Mouse (Mus musculus): ENCODE data around the gene Gm10837.
A peak's percentile ranks its signal among the peaks of the same experiment; 100 is the strongest.

Gene Gm10837

DNA sequence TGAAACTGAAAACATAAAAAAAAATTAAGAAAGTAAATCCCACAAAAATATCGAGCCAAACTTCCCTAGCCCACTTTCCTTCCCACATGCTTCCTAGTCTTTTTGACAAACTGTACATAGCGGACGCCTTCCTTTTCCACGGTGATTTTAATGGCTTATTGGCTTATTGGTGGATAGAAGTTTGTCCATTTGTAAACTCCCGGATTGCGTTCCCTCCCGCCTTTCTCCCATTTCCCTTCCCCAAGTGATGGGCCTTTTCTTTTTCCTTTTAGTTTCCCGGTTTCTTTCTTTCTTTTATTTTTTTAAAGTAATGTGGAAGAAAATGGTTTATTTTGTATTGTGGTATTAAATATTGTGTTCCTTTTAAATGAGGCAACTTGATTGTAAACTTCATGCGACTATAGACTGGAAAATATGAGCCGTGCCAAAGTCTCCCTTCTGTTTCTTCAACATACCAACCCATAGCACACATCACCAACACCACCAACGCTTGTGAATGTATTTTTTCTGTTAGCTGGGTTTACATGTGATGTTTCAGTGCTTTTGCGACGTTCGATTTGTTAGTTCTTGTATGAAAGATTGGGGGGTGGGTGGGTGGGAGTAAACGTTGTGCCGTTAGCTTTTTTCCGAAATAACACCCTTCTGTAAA is 10.8 kb upstream of the Gm10837 start:
- ATAC-seq (ENCODE audit: low TSS enrichment), result no peak

DNA sequence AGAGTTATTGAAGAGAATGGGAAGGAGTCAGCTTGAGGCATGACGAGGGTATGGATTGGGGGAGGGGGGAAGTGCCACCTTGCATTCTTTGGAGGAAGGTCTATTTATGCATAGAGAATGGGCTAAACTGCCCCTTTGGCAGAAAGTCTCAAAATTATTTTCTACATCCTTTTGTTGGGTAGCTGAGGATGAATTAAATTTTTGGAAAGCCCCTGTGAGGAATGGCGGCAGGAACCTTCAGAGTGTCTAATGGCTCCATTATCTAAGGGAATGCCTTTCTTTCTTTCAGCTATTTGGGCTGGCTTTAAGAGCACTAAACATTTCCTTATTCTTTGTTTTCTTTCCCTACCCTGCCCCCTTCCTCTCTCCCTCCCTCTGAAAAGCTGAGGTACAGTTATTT is 10.0 kb upstream of the Gm10837 start:
- ATAC-seq (ENCODE audit: low TSS enrichment), result no peak

DNA sequence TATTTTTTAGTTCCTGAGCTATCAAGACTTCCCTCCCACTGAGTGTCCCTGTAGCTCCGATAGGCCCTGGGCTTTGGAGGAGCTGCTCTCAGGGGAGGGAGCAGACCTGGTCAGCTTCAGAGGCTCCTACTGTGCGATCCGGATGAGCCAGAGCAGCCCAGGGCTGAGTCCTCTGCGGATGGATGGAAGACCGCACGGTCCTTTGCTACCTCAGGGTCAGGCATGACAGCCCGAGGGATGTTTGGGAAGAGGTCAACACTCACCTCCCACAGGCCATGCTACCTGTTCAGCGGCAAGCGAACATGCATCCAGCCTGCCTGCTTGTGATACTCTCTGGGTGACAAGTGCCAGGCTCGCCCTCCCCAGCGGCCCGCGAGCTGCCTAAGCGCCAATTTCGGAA is 9.2 kb upstream of the Gm10837 start:
- ATAC-seq (ENCODE audit: low TSS enrichment), result no peak

DNA sequence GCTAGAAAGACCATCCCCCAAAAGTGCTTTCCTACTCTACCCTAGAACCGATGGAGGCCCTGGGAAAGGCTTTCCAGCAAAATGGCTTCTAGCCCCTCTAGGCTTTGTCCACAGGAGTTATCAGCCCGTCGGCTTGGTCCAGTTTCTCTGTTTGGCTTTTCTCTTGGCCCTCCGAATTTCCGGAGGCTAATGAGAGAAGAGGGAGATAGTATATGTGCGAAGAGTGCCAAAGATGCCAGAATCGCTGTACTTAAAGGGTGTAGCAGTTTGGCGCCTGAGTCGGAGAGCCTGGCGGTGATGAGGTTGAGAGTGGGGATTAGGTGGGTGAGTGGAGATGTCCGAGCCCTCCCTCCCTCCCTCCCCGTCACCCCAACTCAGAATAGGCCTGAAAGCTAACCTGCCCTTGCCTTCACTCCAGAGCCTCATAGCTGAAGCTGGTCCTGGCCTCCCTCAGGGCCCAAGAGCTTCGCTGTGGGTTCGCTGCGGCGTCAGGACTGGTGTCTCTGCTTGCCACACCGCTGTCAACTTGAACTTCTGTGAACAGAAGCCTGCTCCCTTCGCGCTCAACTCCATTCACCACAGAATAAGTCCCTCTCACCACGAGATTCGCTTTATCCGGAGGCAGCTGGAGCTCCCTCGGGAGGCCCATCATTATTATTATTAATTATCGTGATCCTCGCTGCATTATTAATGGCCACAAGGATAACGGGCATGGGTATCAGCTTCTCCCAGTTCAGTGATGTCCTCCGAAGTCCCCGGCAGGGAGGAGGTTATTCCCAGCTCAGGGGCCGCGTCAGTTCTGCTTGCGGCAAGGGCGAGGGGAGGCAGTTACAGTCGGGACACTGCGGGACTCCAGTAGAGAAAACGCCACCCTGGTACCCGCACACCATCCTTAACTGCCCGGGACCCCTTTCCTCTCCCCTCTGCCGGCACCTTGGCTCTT is 8.0 kb upstream of the Gm10837 start:
- ATAC-seq (ENCODE audit: low TSS enrichment), result no peak

DNA sequence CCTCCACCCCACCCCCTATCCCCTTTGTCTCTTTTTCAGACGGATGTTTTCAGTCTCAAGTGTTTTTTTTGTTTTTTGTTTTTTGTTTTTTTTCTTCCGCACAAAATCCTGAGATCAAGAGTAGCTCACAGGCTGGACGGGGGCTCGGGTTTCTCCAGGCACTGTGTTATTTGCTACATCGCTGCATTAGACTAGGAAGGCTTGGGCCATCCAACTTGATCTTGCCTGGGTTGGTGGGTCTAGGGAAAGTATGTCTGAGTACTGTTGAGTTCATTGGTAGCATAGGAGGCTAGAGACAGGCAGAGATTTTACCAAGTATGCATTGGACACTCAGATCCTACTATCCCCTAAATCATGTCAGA is 7.4 kb upstream of the Gm10837 start:
- ATAC-seq (ENCODE audit: low TSS enrichment), result no peak

DNA sequence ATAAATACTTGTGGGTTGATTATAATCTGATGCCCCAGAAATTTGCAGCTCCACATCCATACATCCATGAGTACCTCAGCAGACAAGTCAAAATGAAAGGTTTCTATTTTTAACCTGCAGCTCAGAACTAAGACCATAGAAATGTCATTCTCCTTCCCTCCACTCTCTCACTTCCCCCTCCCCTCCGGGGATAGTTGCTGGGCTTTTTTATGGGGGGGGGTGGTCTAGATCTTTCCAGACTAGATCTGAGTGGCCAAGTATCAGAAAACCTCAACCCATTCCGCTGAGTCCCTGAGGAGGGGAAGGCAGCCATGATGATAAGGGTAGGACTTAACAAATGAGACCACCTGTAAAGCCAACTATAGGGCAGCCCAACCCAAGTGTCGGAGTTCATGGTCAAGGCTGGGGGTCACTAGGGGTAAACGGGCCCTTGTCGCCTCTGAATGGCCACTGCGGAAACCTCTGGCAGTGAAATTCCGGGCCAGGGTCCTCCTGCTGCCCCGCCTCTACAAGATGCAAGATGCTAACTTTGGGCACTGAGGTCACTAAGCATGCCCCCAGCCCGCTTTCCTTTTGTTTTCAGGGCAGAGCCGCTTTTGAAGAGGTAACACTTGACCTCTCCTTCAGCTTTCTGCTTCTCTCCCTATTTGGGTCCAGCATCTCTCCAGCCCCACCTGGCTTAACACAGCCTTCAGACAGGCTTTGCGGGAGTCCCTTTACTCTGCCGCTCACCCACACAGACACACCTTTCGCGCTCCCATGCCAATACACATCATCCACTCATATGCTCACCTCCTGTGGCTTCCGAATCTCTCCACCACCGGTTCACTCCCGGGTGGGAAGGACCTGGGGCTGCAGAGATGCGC is 6.6 kb upstream of the Gm10837 start:
- ATAC-seq (ENCODE audit: low TSS enrichment), result no peak

DNA sequence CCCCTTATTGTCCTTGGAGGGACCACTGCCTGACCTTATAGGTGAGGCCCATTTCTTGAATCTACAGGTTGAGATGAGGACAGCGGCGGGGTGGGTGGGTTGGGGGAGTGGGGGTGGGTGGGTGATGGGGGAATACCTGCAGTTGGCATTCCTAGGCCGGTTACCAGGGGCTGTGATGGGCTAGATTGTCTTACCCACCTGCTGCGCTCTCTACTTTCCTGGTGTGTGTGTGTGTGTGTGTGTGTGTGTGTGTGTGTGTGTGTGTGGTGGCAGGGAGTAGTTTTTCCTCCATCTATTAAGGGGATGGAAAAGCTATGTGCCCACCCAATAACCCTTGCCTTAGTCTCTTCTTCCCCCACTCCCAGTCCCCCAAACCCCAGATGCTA is 5.9 kb upstream of the Gm10837 start:
- ATAC-seq (ENCODE audit: low TSS enrichment), result no peak

DNA sequence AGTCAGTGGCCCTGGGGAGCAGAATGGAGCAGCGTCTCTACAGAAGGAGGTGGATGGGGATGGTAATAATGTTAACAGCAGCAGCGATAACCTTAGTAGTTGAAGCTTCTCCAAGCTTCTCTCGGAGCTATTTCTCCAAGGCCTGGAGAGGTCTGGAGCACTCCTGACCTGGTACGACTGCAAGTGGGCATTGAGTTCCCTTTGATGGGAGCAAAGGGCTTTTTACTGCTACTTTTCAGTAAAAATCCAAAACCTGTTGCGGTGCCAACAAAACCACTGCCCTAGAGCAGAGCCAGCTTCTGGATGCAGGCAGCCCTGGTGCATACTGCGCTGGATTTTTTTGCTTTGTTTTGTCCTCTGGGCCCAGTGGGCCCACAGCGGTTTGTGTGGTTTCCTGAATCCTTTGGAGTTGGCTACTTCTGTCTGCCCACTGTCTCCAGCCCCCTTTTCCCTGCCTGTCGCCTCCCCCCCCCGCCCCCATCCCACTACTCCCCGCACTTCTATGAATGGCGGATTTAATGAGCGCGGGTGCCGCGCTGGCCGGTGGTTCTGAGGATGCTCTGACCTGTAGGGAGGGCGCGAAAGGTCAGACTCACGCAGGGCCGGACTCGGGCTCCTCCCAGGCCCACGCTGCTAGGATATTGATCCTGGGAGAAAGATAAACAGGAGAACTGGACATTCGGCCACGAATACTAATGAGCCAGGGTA is 5.4 kb upstream of the Gm10837 start:
- no peak for ATAC-seq (ENCODE audit: low TSS enrichment)

DNA sequence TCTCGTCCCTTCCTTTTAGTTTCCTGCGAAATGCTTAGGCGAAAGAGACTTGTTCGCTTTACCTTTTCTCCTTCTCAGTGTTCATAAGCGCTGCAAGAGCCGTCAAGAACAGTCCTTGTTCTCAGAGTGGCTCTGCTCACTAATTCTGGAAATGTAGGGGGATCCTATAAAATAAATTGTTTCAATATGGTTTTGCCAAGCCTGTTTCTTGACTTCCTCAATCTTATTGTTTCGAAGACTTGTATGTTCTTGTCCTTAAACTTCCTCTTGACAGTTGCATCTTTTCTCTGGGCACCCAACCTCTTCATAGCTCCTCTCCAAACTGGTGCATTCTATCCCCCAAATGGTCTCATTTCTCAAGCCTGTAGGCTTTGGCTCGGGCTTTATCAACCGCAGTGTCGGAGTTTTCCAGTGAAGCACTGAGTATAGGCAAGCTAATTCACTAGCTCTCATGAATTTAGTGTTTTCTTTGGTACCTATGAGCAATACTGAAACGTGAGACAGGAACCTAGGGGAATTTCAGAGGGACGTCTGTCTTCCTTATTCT is 4.7 kb upstream of the Gm10837 start:
- no peak for ATAC-seq (ENCODE audit: low TSS enrichment)

DNA sequence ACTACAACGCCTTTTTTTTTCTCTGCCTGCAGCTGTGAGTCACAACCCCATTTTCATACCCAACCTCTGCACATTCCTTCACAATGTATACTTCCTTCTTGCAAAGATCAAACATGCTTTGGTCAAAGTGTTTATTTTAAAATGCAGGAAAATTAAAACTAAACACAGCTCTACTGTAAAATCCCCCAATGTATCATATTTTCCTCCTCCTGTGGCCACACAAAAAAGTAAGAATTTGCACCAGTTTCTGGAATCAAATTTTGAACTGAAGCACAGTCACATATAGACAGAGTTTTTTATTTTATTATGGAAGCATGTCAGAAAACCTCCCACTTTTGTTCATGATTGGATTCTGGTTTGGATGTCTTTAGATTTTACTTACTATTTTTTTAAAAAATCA is 3.8 kb upstream of the Gm10837 start:
- ATAC-seq (ENCODE audit: low TSS enrichment), result no peak

DNA sequence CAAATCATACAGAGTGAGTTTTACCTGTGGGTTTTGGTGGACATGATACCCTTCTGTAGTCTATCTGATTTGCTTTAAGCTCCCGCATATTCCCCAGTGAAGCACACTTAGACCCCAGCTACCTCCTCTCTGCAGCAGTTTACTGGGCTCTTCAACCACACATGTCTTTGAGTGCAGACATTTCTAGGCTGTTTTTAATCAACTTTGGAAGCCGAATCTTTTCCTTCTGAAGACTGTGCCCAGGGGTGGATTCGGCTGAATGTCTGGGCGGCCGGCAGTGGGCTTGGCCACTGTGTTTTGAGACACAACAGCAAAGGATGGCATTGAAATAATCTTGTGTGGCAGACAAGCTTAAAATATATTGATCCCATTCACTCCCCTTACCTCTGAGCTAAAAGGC is 3.0 kb upstream of the Gm10837 start:
- ATAC-seq (ENCODE audit: low TSS enrichment), result no peak

DNA sequence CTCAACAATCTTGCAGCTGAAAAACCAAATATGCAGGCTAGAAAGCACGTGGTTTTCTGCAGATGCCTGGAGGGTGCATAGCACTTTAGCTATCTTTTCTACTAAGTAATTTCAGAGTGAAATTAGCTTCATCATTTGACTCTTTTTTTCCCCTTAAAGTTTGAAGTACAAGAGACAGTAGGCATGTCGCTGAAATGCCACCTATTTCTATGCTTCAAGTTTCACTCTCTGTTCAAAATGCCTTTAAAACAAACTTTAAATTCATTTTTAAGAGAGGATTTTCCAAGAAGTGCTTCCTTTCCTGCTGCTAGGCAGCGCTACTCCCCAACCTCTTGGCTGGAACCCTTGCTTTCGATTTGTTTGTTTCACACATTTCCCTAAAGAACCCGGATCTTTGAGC is 1.3 kb upstream of the Gm10837 start:
- ATAC-seq (ENCODE audit: low TSS enrichment), result no peak

DNA sequence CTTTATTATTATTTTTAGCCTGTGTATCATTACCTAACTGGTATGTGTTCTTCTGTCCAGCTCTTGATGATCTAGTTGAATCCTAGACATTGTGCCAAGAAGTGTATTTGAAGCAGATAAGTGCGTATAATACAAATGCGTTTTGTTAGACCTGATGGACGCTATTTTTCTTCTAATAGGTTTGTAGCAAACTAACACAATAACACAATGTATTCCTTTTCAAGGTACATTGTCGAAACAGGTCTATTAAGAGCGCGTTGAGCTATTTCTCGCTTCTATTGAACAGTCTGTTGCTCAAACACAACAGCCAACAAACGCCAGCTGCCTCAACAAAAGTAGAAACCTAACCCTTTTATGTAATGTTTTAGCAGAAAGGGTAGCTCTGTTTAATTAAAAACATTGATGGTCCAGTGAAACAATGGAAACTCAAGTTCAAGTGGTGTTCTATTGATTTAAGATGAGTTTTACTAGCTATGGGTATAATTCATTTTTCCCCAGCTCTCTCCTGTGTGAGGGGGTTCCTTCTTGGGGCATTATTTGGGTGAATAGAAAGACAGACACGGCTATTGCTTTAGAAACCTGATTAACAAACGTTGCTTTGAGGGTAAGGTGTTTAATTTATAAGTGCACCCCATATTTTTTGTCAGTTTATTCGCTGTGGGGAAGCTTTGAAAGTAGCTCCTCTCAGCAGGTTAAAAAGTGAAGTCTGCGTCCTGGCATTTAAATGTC is 536 bp upstream of the Gm10837 start:
- ATAC-seq (ENCODE audit: low TSS enrichment), result no peak

DNA sequence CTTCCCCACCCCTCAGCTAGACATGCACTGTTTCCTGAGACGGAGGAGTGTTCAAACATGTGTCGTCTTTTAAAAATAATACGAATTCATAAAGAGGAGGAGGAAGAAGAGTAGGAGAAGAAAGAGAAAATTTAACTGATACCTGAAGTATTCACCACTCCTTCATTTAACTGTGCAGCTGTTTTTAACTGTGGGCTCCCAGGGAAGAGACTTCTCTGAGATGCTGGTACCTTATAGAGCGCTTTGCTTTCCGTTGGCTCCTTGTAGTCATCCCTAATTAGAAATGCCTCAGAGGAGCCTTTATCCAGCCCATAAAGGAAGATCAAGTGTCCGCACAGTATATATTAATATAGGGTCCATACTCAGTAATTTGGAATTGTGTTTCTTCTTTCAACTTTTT is 1.1 kb downstream of the Gm10837 start:
- no peak for ATAC-seq (ENCODE audit: low TSS enrichment)

DNA sequence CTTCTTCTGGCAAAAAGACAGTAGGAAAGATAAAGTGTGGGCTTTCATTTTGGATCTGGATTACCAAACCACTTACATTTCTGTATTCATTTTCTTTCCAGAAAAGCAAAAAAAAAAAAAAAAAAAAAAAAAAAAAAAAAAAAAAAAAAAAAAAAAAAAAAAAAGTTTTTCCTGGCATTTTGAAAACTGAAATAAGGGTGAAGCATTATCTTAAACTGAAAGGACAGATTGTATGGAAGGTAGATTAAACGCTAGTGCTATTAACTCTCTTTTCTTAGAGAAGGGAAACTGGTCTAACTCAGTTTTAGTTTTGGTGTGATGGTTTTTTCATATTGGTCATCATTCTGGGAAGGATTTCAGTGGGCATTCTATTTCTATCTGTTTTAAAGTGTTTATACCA is 1.6 kb downstream of the Gm10837 start:
- ATAC-seq (ENCODE audit: low TSS enrichment), result no peak

DNA sequence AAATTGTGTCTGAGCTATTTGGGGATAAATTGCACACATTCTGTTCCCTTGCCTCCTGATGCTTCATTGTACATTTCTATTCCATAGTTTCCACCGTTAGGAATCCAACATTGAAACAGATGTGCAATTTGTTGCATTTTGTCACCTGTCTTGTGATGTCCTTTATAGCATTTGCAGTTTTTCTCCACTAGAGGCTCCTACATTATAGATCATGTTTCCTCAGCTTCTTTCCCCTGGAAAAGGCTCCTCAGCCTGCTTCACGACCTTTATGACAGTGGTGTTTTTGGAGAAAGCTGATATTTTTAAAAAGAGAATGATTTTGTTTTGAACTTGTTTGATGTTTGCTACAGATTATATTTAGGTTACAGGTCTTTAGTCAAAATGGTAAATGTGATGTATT is 18.7 kb downstream of the Gm10837 start:
- ATAC-seq (ENCODE audit: low TSS enrichment), result peak; percentile 78

DNA sequence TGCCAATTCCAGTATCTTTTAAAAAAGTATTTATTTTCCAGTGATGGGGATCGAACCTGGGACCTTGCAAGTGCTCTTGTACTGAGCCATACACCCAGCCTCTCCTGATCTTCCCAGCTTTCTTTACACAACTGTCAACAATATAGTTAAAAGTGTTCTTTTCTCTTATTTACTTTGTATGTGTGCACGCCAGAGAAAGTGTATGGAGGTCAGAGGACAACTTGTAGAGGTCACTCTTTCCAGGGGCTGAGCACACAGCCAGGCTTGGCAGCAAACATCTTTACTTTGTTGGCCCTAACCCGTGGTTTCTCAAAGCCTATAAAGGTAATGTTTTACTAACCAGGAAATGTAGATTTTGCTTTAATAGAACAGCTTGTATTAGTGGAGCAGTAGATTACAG is 21.1 kb downstream of the Gm10837 start:
- ATAC-seq (ENCODE audit: low TSS enrichment), result no peak

DNA sequence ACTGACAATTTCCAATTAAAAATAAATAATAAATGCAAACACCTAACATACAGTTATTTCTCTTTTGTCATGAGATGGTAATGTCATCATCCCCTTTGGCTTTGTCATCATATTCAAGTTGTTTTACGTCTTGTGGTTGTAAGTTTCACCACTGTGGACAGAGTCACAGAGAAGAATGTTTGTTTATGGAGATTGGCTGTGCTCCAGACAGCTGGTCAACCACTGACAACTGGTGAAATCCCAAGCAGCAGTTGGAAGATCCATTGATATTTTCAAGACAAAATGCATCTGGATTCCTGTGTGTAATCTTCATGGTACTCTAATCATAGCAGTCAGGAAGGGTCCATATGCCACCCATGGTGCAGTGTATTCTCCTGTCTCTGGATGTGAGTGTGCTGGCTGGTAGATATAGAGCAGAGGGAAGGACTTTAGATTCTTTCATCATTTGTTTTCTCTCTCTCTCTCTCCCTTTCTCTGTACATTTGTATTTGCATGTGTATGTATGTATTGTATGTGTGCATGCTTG is 23.2 kb downstream of the Gm10837 start:
- no peak for ATAC-seq (ENCODE audit: low TSS enrichment)

DNA sequence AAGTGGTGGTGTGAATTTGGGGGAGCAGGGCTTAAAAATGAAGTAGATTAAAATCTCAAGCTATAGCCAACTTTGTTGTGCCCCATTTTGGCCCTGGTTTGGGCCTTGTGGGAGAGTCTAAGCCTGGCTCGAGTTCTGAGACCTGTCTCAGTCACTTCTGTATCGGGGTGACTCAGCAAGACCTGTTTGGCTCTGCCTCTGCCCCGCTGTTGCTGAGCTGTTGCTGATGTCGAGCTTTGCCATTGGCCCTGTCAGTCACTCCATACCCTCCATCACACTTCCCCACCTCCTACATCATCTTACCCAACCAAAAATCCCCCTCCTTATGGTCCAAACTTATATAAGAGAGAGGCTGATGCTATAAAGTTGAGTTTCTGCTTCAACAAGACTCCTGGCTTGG is 38.1 kb downstream of the Gm10837 start:
- no peak for ATAC-seq (ENCODE audit: low TSS enrichment)

DNA sequence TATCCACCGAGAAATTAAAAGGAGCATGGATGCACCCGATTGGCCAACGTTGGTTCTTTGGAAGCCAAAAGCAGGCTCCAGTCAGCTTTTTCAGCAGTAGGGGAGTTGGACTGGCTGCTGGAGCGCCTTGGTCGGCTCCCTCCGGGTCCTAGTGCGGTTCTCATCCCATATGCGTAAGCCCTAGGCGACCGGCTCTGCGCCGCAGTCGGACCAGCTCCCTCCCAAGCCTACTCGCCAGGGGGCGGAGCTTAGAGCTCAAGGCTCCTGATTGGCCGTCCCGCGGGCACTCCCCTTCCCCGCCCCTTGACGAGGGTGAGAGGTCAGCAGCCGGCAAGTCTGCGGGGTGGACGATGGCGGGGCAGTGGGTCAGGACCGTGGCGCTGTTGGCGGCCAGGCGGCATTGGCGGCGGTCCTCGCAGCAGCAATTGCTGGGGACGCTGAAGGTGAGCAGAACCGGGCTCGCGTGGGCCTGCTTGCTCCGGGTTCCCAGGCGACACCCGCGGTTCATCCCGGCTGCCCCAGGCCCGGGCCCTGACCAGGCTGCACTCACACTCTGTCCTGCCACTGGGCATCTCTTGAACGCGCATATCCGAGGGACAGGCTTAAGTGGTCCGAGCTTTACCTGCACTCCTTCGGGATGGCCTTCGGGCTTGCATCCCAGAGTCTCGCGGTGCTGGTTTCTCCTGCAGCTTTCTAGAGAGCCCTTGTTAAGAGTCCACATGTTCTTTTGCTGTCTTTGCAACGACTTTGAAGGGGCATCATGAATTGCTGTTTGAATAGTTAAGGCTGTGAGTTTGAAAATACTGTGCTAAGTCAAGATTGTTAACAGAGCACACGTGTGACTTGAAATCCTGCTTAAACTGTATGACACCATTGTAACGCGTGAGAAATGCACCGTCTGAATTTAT is 43.9 kb downstream of the Gm10837 start, which contains the start of gene Pcca:
Gene Pcca, plus strand, starts transcription at position 308 of the 908 bp plus-strand sequence.
- ATAC-seq (ENCODE audit: low TSS enrichment), result peak; percentile 100

Measured in frontal cortex, adult (tissue).